Mouse (Mus musculus) CH12.LX (cell line): Measurements from ENCODE around the gene Gm20388. TPM values are rescaled to one million over a fixed set of nuclear protein-coding genes. Genes with fewer than 3 reads are reported as not detected.
A peak's percentile ranks its signal among the peaks of the same experiment; 100 is the strongest.

Experiments
- DNase-seq: peaks from one replicate; pipeline ENCODE4 v3.0.0-alpha.2; 2013; ENCODE audit errors: extremely low read depth
- H3K27ac ChIP-seq: 2 replicates; pipeline ENCODE4 v1.5.1; 2012; ENCODE audit warnings: low read depth, mild to moderate bottlenecking, control low read depth, moderate library complexity; ENCODE audit not compliant: insufficient read depth
- H3K27me3 ChIP-seq: replicated peaks from 2 replicates; pipeline ENCODE3; 2012; ENCODE audit warnings: inconsistent platforms
- H3K36me3 ChIP-seq, 2 experiments: replicated peaks in 1 of 2; 2 replicates each; pipeline versions ENCODE3 to v1.6.1; 2012; ENCODE audit warnings: inconsistent platforms in 1 of 2, low read length in 1 of 2, mild to moderate bottlenecking in 1 of 2, mixed read lengths in 1 of 2, moderate library complexity in 1 of 2; ENCODE audit not compliant: control insufficient read depth in 1 of 2, insufficient read depth in 1 of 2
- H3K4me1 ChIP-seq, 2 experiments: 2 replicates each; pipeline ENCODE4 v1.6.1; 2012; ENCODE audit warnings: inconsistent platforms in 1 of 2, moderate library complexity in 1 of 2; ENCODE audit not compliant: insufficient read depth in 2 of 2, control insufficient read depth in 1 of 2
- H3K4me2 ChIP-seq: 2 replicates; pipeline ENCODE4 v1.6.1; 2012; ENCODE audit warnings: low read depth, mild to moderate bottlenecking, control low read depth; ENCODE audit not compliant: poor library complexity, insufficient read depth, severe bottlenecking
- H3K4me3 ChIP-seq, 3 experiments: fragments of 150-350 bp in 1 of 3; sonication (generic) in 1 of 3; replicated peaks in 1 of 3; 2 replicates each; pipeline versions ENCODE3 to v1.5.1; 2011 to 2012; ENCODE audit warnings: low read depth in 2 of 3, low read length in 2 of 3, mild to moderate bottlenecking in 2 of 3, moderate library complexity in 2 of 3, control low read depth in 1 of 3, improper control_type of control experiment in 1 of 3, inconsistent platforms in 1 of 3, mixed read lengths in 1 of 3; ENCODE audit not compliant: poor library complexity in 1 of 3
- H3K79me2 ChIP-seq: replicated peaks from 2 replicates; pipeline ENCODE4 v1.6.1; 2012; ENCODE audit warnings: mild to moderate bottlenecking, moderate library complexity; ENCODE audit not compliant: control insufficient read depth, poor library complexity, insufficient read depth, severe bottlenecking; ENCODE audit errors: extremely low read depth
- H3K9ac ChIP-seq: 2 replicates; pipeline ENCODE4 v1.6.1; 2012; ENCODE audit warnings: low read depth, mild to moderate bottlenecking, control low read depth, moderate library complexity; ENCODE audit not compliant: insufficient read depth
- H3K9me3 ChIP-seq: replicated peaks from 2 replicates; pipeline ENCODE3; 2012; ENCODE audit warnings: low read length, inconsistent platforms, mixed read lengths
- ELF1 ChIP-seq: IDR thresholded peaks from 2 replicates; pipeline ENCODE4 v1.6.1; 2014; ENCODE audit warnings: low read depth, mild to moderate bottlenecking, inconsistent platforms, low read length, improper control_type of control experiment
- GABPA ChIP-seq: IDR thresholded peaks from 2 replicates; pipeline ENCODE4 v1.6.1; 2012; ENCODE audit warnings: low read depth, low read length, improper control_type of control experiment, inconsistent platforms; ENCODE audit not compliant: insufficient replicate concordance
- HCFC1 ChIP-seq: IDR thresholded peaks from 2 replicates; pipeline ENCODE4 v1.6.1; 2012; ENCODE audit warnings: low read depth, mild to moderate bottlenecking, inconsistent platforms, low read length, improper control_type of control experiment
- MEF2A ChIP-seq: IDR thresholded peaks from 2 replicates; pipeline ENCODE4 v1.6.1; 2014; ENCODE audit warnings: low read depth, mild to moderate bottlenecking, inconsistent platforms, low read length, improper control_type of control experiment, borderline replicate concordance
- POLR2A ChIP-seq: IDR thresholded peaks from 2 replicates; pipeline ENCODE4 v1.6.1; 2011; ENCODE audit warnings: low read depth, mild to moderate bottlenecking, improper control_type of control experiment, low read length
- SMC3 ChIP-seq: IDR thresholded peaks from 2 replicates; pipeline ENCODE4 v1.6.1; 2011; ENCODE audit warnings: low read depth, low read length, improper control_type of control experiment
- ZC3H11A ChIP-seq: IDR thresholded peaks from 2 replicates; pipeline ENCODE4 v1.6.1; 2012; ENCODE audit warnings: low read depth, mild to moderate bottlenecking, inconsistent platforms, low read length, improper control_type of control experiment
- ZNF384 ChIP-seq: IDR thresholded peaks from 2 replicates; pipeline ENCODE4 v1.6.1; 2012; ENCODE audit warnings: low read depth, low read length, improper control_type of control experiment, inconsistent platforms
- dilution Hi-C: fragments of 300-500 bp; cut with MboI; formaldehyde crosslinking; loops from 2 replicates; pipeline ENCODE4 v1.14.3; 2020; ENCODE audit warnings: low sequenced_read_pairs; ENCODE audit not compliant: extremely low pct_unique_long_range_greater_than_20kb, extremely low pct_ligation_motif_present
- in situ Hi-C: fragments of 300-500 bp; cut with MboI; formaldehyde crosslinking; loops from 3 replicates; pipeline ENCODE4 v1.14.3; 2019; ENCODE audit warnings: low sequenced_read_pairs, low pct_ligation_motif_present, low pct_unique_long_range_greater_than_20kb, mixed read lengths
- polyA plus RNA-seq: library from polyadenylated mRNA; unstranded; fragments of >175 nt; gene quantifications from 2 replicates; pipeline ENCODE4 v1.2.1, GENCODE M21; 2012; ENCODE audit warnings: low read depth; ENCODE audit not compliant: insufficient read length
- total RNA-seq, 2 experiments: library from RNA; depleted of rRNA; stranded (reverse); fragments of 300-350 nt in 1 of 2; fragments of >200 nt in 1 of 2; gene quantifications; 2 replicates each; pipeline ENCODE4 v1.2.3; 2012 to 2014

Gm20388 gene
- total and polyA plus RNA-seq, 3 experiments, result 14.8 to 26.3 (median 22.2) TPM

- Histone ChIP-seq H3K36me3 (peaks cover 99 to 100% of the 10 kb centered on the region in 2 experiments), H3K4me1 (peaks cover 0 to 42% of the 10 kb centered on the region in 2 experiments; a peak in 3 of 4 replicates), H3K9ac (no peak overlapping the region), H3K9me3 (no peaks in the 10 kb centered on the region), H3K27me3 (no peaks in the 10 kb centered on the region), H3K79me2 (peaks cover 15% of the 10 kb centered on the region), H3K27ac (no peak overlapping the region), H3K4me2 (no peak overlapping the region), H3K4me3 (no peak overlapping the region)
- in situ Hi-C loops, result no loop called here
- no peak for DNase-seq
- TF ChIP-seq POLR2A, result peak; percentile 25; the same call in 1 of the 2 replicates
- TF ChIP-seq MEF2A, result no peak
- dilution Hi-C loops, result no loop called here
Measured at GRCm38 (mm10) chr8:121885001-121885400, 1974.4 kb downstream of the Gm20388 start.

GRCm38 (mm10) chr8:121885433-121885832, 1974.8 kb downstream of the Gm20388 start:
- Histone ChIP-seq H3K27ac (no peak overlapping the region), H3K4me3 (no peak overlapping the region), H3K4me2 (no peak overlapping the region), H3K9ac (no peak overlapping the region), H3K9me3 (no peaks in the 10 kb centered on the region), H3K79me2 (peaks cover 18% of the 10 kb centered on the region), H3K36me3 (peaks cover 99 to 100% of the 10 kb centered on the region in 2 experiments), H3K27me3 (no peaks in the 10 kb centered on the region), H3K4me1 (peaks cover 0 to 39% of the 10 kb centered on the region in 2 experiments; a peak in 3 of 4 replicates)
- in situ Hi-C loops, result no loop called here
- dilution Hi-C loops, result no loop called here
- DNase-seq, result no peak
- TF ChIP-seq POLR2A (0 out of 2 replicates have a peak, but pooled peaks have one; percentile 18), ZNF384 (no peak), SMC3 (no peak), ELF1 (no peak), GABPA (no peak)

- dilution Hi-C loops, result no loop called here
- H3K79me2 ChIP-seq, result peaks cover 38% of the 10 kb centered on the region
- no peak overlapping the region for H3K4me2 ChIP-seq
- H3K9me3 ChIP-seq, result no peaks in the 10 kb centered on the region
- in situ Hi-C loops, result no loop called here
- H3K9ac ChIP-seq, result no peak overlapping the region
- H3K4me3 ChIP-seq, result no peak overlapping the region
- no peak for TF ChIP-seq HCFC1
- TF ChIP-seq ZC3H11A, result no peak
- peaks cover 0 to 38% of the 10 kb centered on the region in 2 experiments; a peak in 3 of 4 replicates for H3K4me1 ChIP-seq
- no peak overlapping the region for H3K27ac ChIP-seq
- no peak for DNase-seq
- peaks cover 100% of the 10 kb centered on the region in 2 experiments for H3K36me3 ChIP-seq
- no peaks in the 10 kb centered on the region for H3K27me3 ChIP-seq
Measured at GRCm38 (mm10) chr8:121887547-121887946, 1976.9 kb downstream of the Gm20388 start.
